Mouse (Mus musculus) cerebellum, adult 2 months (tissue): ENCODE measurements around the gene Il1rapl1. TPM values are rescaled to one million over a fixed set of nuclear protein-coding genes. Genes with fewer than 3 reads are reported as not detected.

ENCODE experiments used
- DNase-seq, 2 experiments: peaks; one replicate each; pipeline ENCODE4 v3.0.0; 2021
- H3K27ac ChIP-seq: fragments of 200-500 bp; 2 replicates; pipeline ENCODE4 v1.5.1; 2012; ENCODE audit warnings: low read length, control low read depth, inconsistent platforms; ENCODE audit not compliant: insufficient read depth
- H3K27me3 ChIP-seq: fragments of 200-500 bp; 2 replicates; pipeline ENCODE4 v1.6.1; 2012; ENCODE audit warnings: inconsistent platforms, mild to moderate bottlenecking, low read length, moderate library complexity; ENCODE audit not compliant: control insufficient read depth, insufficient read depth
- H3K4me1 ChIP-seq: fragments of 200-500 bp; 2 replicates; pipeline ENCODE4 v1.6.1; 2011; ENCODE audit warnings: low read length; ENCODE audit not compliant: control insufficient read depth, insufficient read depth
- H3K4me3 ChIP-seq: fragments of 200-500 bp; replicated peaks from 2 replicates; pipeline ENCODE3; 2011; ENCODE audit warnings: mild to moderate bottlenecking, low read depth, low read length, control low read depth; ENCODE audit not compliant: insufficient read depth
- CTCF ChIP-seq: fragments of 200-500 bp; IDR thresholded peaks from 2 replicates; pipeline ENCODE4 v1.5.1; 2011; ENCODE audit warnings: low read depth, mild to moderate bottlenecking, control low read depth, low read length, moderate library complexity, borderline replicate concordance; ENCODE audit not compliant: insufficient read depth
- POLR2A ChIP-seq: fragments of 200-500 bp; IDR thresholded peaks from 2 replicates; pipeline ENCODE4 v1.6.1; 2011; ENCODE audit warnings: low read length, control low read depth, borderline replicate concordance; ENCODE audit not compliant: insufficient read depth
- WGBS: fragments of 180-500 bp; shearing (Covaris S2); methylation state at CpG from one replicate; pipeline ENCODE4 v1.1.7; 2018; 5-methylcytosine and 5-hydroxymethylcytosine counted together
- polyA plus RNA-seq: library from polyadenylated mRNA; depleted of rRNA; stranded (reverse); fragments of >200 nt; gene quantifications from 2 replicates; pipeline ENCODE4 v1.2.3, GENCODE M21; 2012; rRNA removed

Gene Il1rapl1
- polyA plus RNA-seq: 2.2 and 2.5 TPM in 2 replicates

- Histone ChIP-seq H3K27ac (peak within 1 kb of the TSS; percentile 89; the same call in 1 of the 2 replicates), H3K4me1 (no peaks in the 10 kb centered on the region; the same call in 1 of the 2 replicates), H3K27me3 (no peaks in the 10 kb centered on the region), H3K4me3 (peak within 1 kb of the TSS; percentile 86)
- TF ChIP-seq CTCF: no peak; the same call in 1 of the 2 replicates
- TF ChIP-seq POLR2A: no peak
- 8% methylated on average over 12 of the region's 12 CpGs for WGBS
- DNase-seq: peak; percentile 59 to 65
These were observed at the start of gene Il1rapl1 for GRCm38 (mm10) chrX:88115609-88116073. TSS of gene Il1rapl1 (minus strand) at chrX:88115645.

GRCm38 (mm10) chrX:88158037-88158436 lies 42.6 kb upstream of the Il1rapl1 start:
- DNase-seq: no peak
- 30% methylated on average over 2 of the region's 2 CpGs for WGBS
- H3K27me3 ChIP-seq: no peaks in the 10 kb centered on the region
- H3K27ac ChIP-seq: no peak overlapping the region
- TF ChIP-seq CTCF: no peak
- no peak for TF ChIP-seq POLR2A
- H3K4me1 ChIP-seq: no peaks in the 10 kb centered on the region
- no peak overlapping the region for H3K4me3 ChIP-seq

- Histone ChIP-seq H3K4me1 (no peaks in the 10 kb centered on the region), H3K27me3 (no peaks in the 10 kb centered on the region), H3K27ac (no peak overlapping the region), H3K4me3 (no peak overlapping the region)
- TF ChIP-seq POLR2A (no peak), CTCF (no peak)
- no peak for DNase-seq
- WGBS: 70% methylated on average over 3 of the region's 3 CpGs
These were observed 10.2 kb upstream of the Il1rapl1 start for GRCm38 (mm10) chrX:88125612-88126011.

GRCm38 (mm10) chrX:88120070-88120469 lies 4.6 kb upstream of the Il1rapl1 start:
- no peak for DNase-seq
- Histone ChIP-seq H3K27me3 (no peaks in the 10 kb centered on the region), H3K4me3 (no peak overlapping the region), H3K4me1 (no peaks in the 10 kb centered on the region), H3K27ac (no peak overlapping the region)
- TF ChIP-seq POLR2A: no peak
- no peak for TF ChIP-seq CTCF
- WGBS: 74% methylated on average over 3 of the region's 3 CpGs

GRCm38 (mm10) chrX:88117858-88118257 lies 2.4 kb upstream of the Il1rapl1 start:
- H3K4me1 ChIP-seq: no peaks in the 10 kb centered on the region
- H3K27ac ChIP-seq: no peak overlapping the region
- WGBS: 56% methylated on average over 3 of the region's 3 CpGs
- H3K4me3 ChIP-seq: no peak overlapping the region
- H3K27me3 ChIP-seq: no peaks in the 10 kb centered on the region
- no peak for TF ChIP-seq CTCF
- no peak for TF ChIP-seq POLR2A
- DNase-seq: no peak

- no peaks in the 10 kb centered on the region for H3K27me3 ChIP-seq
- no peak for DNase-seq
- TF ChIP-seq CTCF: no peak
- no peak for TF ChIP-seq POLR2A
- H3K4me3 ChIP-seq: no peak overlapping the region
- 27% methylated on average over 3 of the region's 3 CpGs for WGBS
- no peak overlapping the region for H3K27ac ChIP-seq
- no peaks in the 10 kb centered on the region; the same call in 1 of the 2 replicates for H3K4me1 ChIP-seq
These were observed 881 bp upstream of the Il1rapl1 start for GRCm38 (mm10) chrX:88116326-88116725.

GRCm38 (mm10) chrX:88113561-88113960 lies 1.9 kb downstream of the Il1rapl1 start:
- H3K27me3 ChIP-seq: no peaks in the 10 kb centered on the region
- WGBS: 10% methylated on average over 6 of the region's 6 CpGs
- peak; percentile 54 to 55 for DNase-seq
- no peaks in the 10 kb centered on the region; the same call in 1 of the 2 replicates for H3K4me1 ChIP-seq
- peak overlapping the region; percentile 86 for H3K4me3 ChIP-seq
- peak overlapping the region; percentile 86; the same call in 1 of the 2 replicates for H3K27ac ChIP-seq
- TF ChIP-seq CTCF: no peak
- peak; percentile 17; the same call in 1 of the 2 replicates for TF ChIP-seq POLR2A

- H3K4me1 ChIP-seq: no peaks in the 10 kb centered on the region; the same call in 1 of the 2 replicates
- peak overlapping the region; percentile 51 for H3K4me3 ChIP-seq
- 5% methylated on average over 2 of the region's 2 CpGs for WGBS
- peak; percentile 13 to 41 for DNase-seq
- H3K27ac ChIP-seq: peak overlapping the region; percentile 21; the same call in 1 of the 2 replicates
- TF ChIP-seq CTCF (peak; percentile 14; the same call in 1 of the 2 replicates), POLR2A (no peak)
- H3K27me3 ChIP-seq: no peaks in the 10 kb centered on the region
These were observed 3.2 kb downstream of the Il1rapl1 start for GRCm38 (mm10) chrX:88112254-88112653.
